Mouse (Mus musculus): Measurements from ENCODE around the gene Kidins220. TPM values are rescaled to one million over a fixed set of nuclear protein-coding genes. Genes with fewer than 3 reads are reported as not detected.
A peak's percentile ranks its signal among the peaks of the same experiment; 100 is the strongest.

Kidins220 gene
- polyA plus RNA-seq, 1 experiment from 2014 or later = 36.7 TPM

DNA sequence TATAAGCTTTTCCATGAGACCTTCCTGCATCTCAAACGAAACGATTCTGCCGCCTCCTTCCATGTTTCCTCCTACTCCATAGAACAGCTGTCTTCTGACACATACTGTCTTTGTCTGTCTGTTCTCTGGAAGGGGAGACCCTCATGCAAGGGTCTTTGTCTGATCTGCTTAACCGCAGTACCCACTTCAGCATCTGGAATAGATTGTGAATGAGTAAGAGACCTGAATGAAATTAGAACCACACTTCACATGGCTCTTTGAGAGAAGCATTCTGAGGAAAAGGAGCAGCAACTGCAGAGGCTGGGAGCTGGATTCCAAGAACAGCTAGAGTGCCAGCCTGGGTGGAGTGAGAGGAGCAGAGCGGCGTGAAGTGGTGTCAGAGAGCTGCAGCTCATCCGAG lies 40.2 kb downstream of the Kidins220 start:
- no peaks in the 10 kb centered on the region for H3K4me1 ChIP-seq (ENCODE audit: insufficient read depth, low read length)
- H3K9ac ChIP-seq (replicated peaks; ENCODE audit: low read length) = no peak overlapping the region
- ATAC-seq (ENCODE audit: low FRiP score, low TSS enrichment) = no peak
- 96% methylated on average over 7 of the region's 7 CpGs for WGBS
- no peaks in the 10 kb centered on the region for H3K27me3 ChIP-seq (ENCODE audit: insufficient read depth, low read length)
- H3K27ac ChIP-seq (ENCODE audit: low read length) = no peak overlapping the region
- H3K4me2 ChIP-seq (replicated peaks; ENCODE audit: low read depth, low read length) = no peak overlapping the region
- peaks cover 74% of the 10 kb centered on the region for H3K36me3 ChIP-seq (ENCODE audit: insufficient read depth, low read length)
- no peak overlapping the region for H3K4me3 ChIP-seq (ENCODE audit: low read length)
- H3K9me3 ChIP-seq (ENCODE audit: low read length) = no peaks in the 10 kb centered on the region

DNA sequence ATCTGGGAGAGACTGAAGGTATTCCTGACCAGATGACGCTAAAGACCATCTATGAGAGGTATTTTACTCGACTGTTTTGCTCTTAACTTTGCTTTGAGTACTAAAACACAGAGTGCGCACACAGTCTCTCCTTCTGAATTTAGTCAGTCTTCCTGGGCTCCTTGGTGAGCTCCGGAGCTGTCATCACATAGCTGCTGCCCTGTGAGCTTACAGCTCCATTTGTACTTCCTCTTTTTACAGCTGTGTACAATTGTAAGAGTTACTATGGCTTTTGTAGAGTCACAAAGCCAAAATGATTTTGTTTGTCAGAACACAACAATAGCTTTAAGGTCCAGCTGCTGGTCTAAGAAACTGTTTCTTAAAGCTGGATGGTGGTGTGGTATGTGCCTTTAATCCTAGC lies 42.3 kb downstream of the Kidins220 start:
- H3K27ac ChIP-seq (ENCODE audit: low read length) = no peak overlapping the region
- no peaks in the 10 kb centered on the region for H3K27me3 ChIP-seq (ENCODE audit: insufficient read depth, low read length)
- no peak for ATAC-seq (ENCODE audit: low FRiP score, low TSS enrichment)
- no peak overlapping the region for H3K4me2 ChIP-seq (replicated peaks; ENCODE audit: low read depth, low read length)
- H3K4me3 ChIP-seq (ENCODE audit: low read length) = no peak overlapping the region
- H3K9me3 ChIP-seq (ENCODE audit: low read length) = no peaks in the 10 kb centered on the region
- H3K36me3 ChIP-seq (ENCODE audit: insufficient read depth, low read length) = peaks cover 62% of the 10 kb centered on the region
- no peaks in the 10 kb centered on the region for H3K4me1 ChIP-seq (ENCODE audit: insufficient read depth, low read length)
- WGBS = 92% methylated on average over 4 of the region's 4 CpGs
- no peak overlapping the region for H3K9ac ChIP-seq (replicated peaks; ENCODE audit: low read length)

GRCm38 (mm10) chr12:25021057-25021456 lies 46.3 kb downstream of the Kidins220 start:
- WGBS = 89% methylated on average over 5 of the region's 5 CpGs
- H3K36me3 ChIP-seq (ENCODE audit: insufficient read depth, low read length) = peaks cover 35% of the 10 kb centered on the region
- H3K27ac ChIP-seq (ENCODE audit: low read length) = no peak overlapping the region
- H3K27me3 ChIP-seq (ENCODE audit: insufficient read depth, low read length) = no peaks in the 10 kb centered on the region
- no peak overlapping the region for H3K4me3 ChIP-seq (ENCODE audit: low read length)
- no peak overlapping the region for H3K4me2 ChIP-seq (replicated peaks; ENCODE audit: low read depth, low read length)
- no peak overlapping the region for H3K9ac ChIP-seq (replicated peaks; ENCODE audit: low read length)
- no peaks in the 10 kb centered on the region for H3K4me1 ChIP-seq (ENCODE audit: insufficient read depth, low read length)
- H3K9me3 ChIP-seq (ENCODE audit: low read length) = no peaks in the 10 kb centered on the region
- no peak for ATAC-seq (ENCODE audit: low FRiP score, low TSS enrichment)

GRCm38 (mm10) chr12:25024862-25025545 lies 50.3 kb downstream of the Kidins220 start:
- no peak overlapping the region for H3K27ac ChIP-seq (ENCODE audit: low read length)
- H3K9ac ChIP-seq (replicated peaks; ENCODE audit: low read length) = no peak overlapping the region
- no peak for ATAC-seq (ENCODE audit: low FRiP score, low TSS enrichment)
- WGBS = 69% methylated on average over 9 of the region's 9 CpGs
- no peaks in the 10 kb centered on the region for H3K4me1 ChIP-seq (ENCODE audit: insufficient read depth, low read length)
- no peaks in the 10 kb centered on the region for H3K27me3 ChIP-seq (ENCODE audit: insufficient read depth, low read length)
- no peak overlapping the region for H3K4me2 ChIP-seq (replicated peaks; ENCODE audit: low read depth, low read length)
- H3K9me3 ChIP-seq (ENCODE audit: low read length) = no peaks in the 10 kb centered on the region
- H3K4me3 ChIP-seq (ENCODE audit: low read length) = no peak overlapping the region
- peaks cover 6% of the 10 kb centered on the region; the same call in 1 of the 2 replicates for H3K36me3 ChIP-seq (ENCODE audit: insufficient read depth, low read length)

DNA sequence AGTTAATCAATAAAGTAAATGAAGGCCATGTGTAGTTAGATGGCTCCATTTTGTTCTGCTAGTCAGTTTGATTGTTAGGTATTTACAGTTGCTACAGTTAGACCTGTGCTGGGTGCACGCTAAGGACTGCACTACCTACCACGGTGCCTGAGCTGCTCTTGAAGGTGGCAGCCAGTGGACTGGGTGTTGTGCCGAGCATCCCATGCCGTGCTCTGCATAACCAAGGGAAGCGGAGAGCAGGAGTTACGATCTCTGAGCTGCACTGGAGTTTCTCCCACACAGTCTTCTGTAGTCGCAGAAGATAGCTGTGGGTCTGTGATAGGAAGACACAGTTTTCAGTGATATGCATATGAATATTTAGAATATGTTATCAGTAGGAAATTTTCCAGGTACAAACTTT lies 51.6 kb downstream of the Kidins220 start:
- no peaks in the 10 kb centered on the region for H3K4me1 ChIP-seq (ENCODE audit: insufficient read depth, low read length)
- no peak overlapping the region for H3K4me3 ChIP-seq (ENCODE audit: low read length)
- H3K36me3 ChIP-seq (ENCODE audit: insufficient read depth, low read length) = no peaks in the 10 kb centered on the region
- H3K27ac ChIP-seq (ENCODE audit: low read length) = no peak overlapping the region
- no peaks in the 10 kb centered on the region for H3K9me3 ChIP-seq (ENCODE audit: low read length)
- 76% methylated on average over 7 of the region's 7 CpGs for WGBS
- H3K4me2 ChIP-seq (replicated peaks; ENCODE audit: low read depth, low read length) = no peak overlapping the region
- no peak for ATAC-seq (ENCODE audit: low FRiP score, low TSS enrichment)
- no peaks in the 10 kb centered on the region for H3K27me3 ChIP-seq (ENCODE audit: insufficient read depth, low read length)
- H3K9ac ChIP-seq (replicated peaks; ENCODE audit: low read length) = no peak overlapping the region

DNA sequence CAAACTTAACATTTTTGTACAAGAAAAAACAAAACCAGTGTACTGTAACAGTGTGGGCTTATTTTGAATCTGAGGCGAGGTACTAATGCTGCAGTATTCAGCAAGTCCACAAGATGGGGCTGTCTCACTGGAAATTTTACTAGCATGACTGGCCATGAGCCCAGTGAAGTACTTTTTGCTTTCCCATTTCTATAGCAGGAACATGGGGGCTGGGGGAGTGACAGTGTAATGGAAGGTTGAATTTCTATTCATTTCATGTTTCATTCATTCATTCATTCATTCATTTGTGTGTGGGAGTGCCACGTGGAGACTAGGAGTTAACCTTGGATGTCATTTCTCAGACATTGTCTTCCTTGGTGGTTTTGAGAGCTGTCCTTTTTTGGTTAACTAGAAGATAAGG lies 52.7 kb downstream of the Kidins220 start:
- Histone ChIP-seq H3K4me2 (replicated peaks; ENCODE audit: low read depth, low read length) (no peak overlapping the region), H3K36me3 (ENCODE audit: insufficient read depth, low read length) (peaks cover 3% of the 10 kb centered on the region; the same call in 1 of the 2 replicates), H3K27me3 (ENCODE audit: insufficient read depth, low read length) (no peaks in the 10 kb centered on the region), H3K27ac (ENCODE audit: low read length) (no peak overlapping the region), H3K9ac (replicated peaks; ENCODE audit: low read length) (no peak overlapping the region), H3K9me3 (ENCODE audit: low read length) (no peaks in the 10 kb centered on the region), H3K4me3 (ENCODE audit: low read length) (no peak overlapping the region), H3K4me1 (ENCODE audit: insufficient read depth, low read length) (no peaks in the 10 kb centered on the region)
- 0 out of 2 replicates have a peak, but pooled peaks have one; percentile 49 for ATAC-seq (ENCODE audit: low FRiP score, low TSS enrichment)
- WGBS = 30% methylated on average over 2 of the region's 2 CpGs

DNA sequence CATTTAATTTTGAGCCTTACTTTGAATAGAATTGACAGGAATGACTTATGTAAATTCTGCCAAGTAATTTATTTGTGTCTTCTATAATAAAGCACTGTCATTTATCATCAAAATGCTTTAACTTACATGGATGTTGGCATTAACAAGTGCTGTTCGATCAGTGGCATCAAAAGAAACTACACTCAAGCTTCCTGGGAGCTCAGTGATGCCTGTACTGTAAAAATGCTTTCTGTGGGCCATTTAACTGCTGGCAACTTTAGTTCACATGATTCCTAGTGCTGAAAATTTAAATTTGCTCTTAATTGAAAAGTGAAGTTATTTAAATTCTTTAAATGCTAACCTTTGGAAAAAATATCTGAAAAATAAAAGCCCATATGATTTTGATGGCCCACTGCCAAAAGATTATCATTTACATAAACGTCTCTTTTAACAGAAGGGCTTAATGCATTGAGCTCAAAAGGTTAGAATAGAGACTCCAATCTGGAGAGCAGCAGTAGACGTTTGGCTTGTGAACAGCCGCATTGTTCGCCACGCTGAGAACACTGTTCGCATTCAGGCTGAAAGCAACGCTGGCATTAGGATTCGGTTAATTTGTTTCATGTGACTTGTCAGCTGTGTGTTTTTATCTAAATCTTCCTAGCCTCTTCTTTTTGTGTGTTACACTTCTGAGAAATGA lies 59.1 kb downstream of the Kidins220 start:
- Histone ChIP-seq H3K4me3 (ENCODE audit: low read length) (no peak overlapping the region), H3K4me2 (replicated peaks; ENCODE audit: low read depth, low read length) (no peak overlapping the region), H3K9me3 (ENCODE audit: low read length) (no peaks in the 10 kb centered on the region), H3K4me1 (ENCODE audit: insufficient read depth, low read length) (peaks cover 7% of the 10 kb centered on the region; the same call in 1 of the 2 replicates), H3K9ac (replicated peaks; ENCODE audit: low read length) (no peak overlapping the region), H3K36me3 (ENCODE audit: insufficient read depth, low read length) (peaks cover 8% of the 10 kb centered on the region), H3K27ac (ENCODE audit: low read length) (no peak overlapping the region; the same call in 1 of the 2 replicates), H3K27me3 (ENCODE audit: insufficient read depth, low read length) (no peaks in the 10 kb centered on the region)
- ATAC-seq (ENCODE audit: low FRiP score, low TSS enrichment) = no peak
- 55% methylated on average over 9 of the region's 9 CpGs for WGBS

- Histone ChIP-seq H3K4me3 (ENCODE audit: low read length) (no peak overlapping the region), H3K4me1 (ENCODE audit: insufficient read depth, low read length) (peaks cover 7% of the 10 kb centered on the region; the same call in 1 of the 2 replicates), H3K9me3 (ENCODE audit: low read length) (no peaks in the 10 kb centered on the region), H3K4me2 (replicated peaks; ENCODE audit: low read depth, low read length) (no peak overlapping the region), H3K9ac (replicated peaks; ENCODE audit: low read length) (no peak overlapping the region), H3K27ac (ENCODE audit: low read length) (no peak overlapping the region; the same call in 1 of the 2 replicates), H3K36me3 (ENCODE audit: insufficient read depth, low read length) (peaks cover 8% of the 10 kb centered on the region), H3K27me3 (ENCODE audit: insufficient read depth, low read length) (no peaks in the 10 kb centered on the region)
- WGBS = 68% methylated on average over 8 of the region's 8 CpGs
- no peak for ATAC-seq (ENCODE audit: low FRiP score, low TSS enrichment)
These were observed 59.7 kb downstream of the Kidins220 start for GRCm38 (mm10) chr12:25034338-25034953.

GRCm38 (mm10) chr12:25036024-25036423 lies 61.3 kb downstream of the Kidins220 start:
- H3K27ac ChIP-seq (ENCODE audit: low read length) = no peak overlapping the region
- H3K9me3 ChIP-seq (ENCODE audit: low read length) = no peaks in the 10 kb centered on the region
- H3K36me3 ChIP-seq (ENCODE audit: insufficient read depth, low read length) = peaks cover 8% of the 10 kb centered on the region
- H3K9ac ChIP-seq (replicated peaks; ENCODE audit: low read length) = no peak overlapping the region
- WGBS = 93% methylated on average over 3 of the region's 3 CpGs
- no peak overlapping the region for H3K4me3 ChIP-seq (ENCODE audit: low read length)
- peaks cover 7% of the 10 kb centered on the region; the same call in 1 of the 2 replicates for H3K4me1 ChIP-seq (ENCODE audit: insufficient read depth, low read length)
- ATAC-seq (ENCODE audit: low FRiP score, low TSS enrichment) = no peak
- no peak overlapping the region for H3K4me2 ChIP-seq (replicated peaks; ENCODE audit: low read depth, low read length)
- no peaks in the 10 kb centered on the region for H3K27me3 ChIP-seq (ENCODE audit: insufficient read depth, low read length)

- no peaks in the 10 kb centered on the region for H3K27me3 ChIP-seq (ENCODE audit: insufficient read depth, low read length)
- H3K4me3 ChIP-seq (ENCODE audit: low read length) = no peak overlapping the region
- ATAC-seq (ENCODE audit: low FRiP score, low TSS enrichment) = peak; percentile 89
- H3K9ac ChIP-seq (replicated peaks; ENCODE audit: low read length) = no peak overlapping the region
- H3K9me3 ChIP-seq (ENCODE audit: low read length) = no peaks in the 10 kb centered on the region
- H3K4me1 ChIP-seq (ENCODE audit: insufficient read depth, low read length) = peaks cover 7% of the 10 kb centered on the region; the same call in 1 of the 2 replicates
- H3K27ac ChIP-seq (ENCODE audit: low read length) = no peak overlapping the region
- H3K4me2 ChIP-seq (replicated peaks; ENCODE audit: low read depth, low read length) = no peak overlapping the region
- H3K36me3 ChIP-seq (ENCODE audit: insufficient read depth, low read length) = peaks cover 11% of the 10 kb centered on the region
- 44% methylated on average over 5 of the region's 5 CpGs for WGBS
These were observed 62.5 kb downstream of the Kidins220 start for GRCm38 (mm10) chr12:25037222-25037621.
